Mouse (Mus musculus) forebrain, embryonic 13.5 days (tissue): ENCODE data around the gene Psmb9. TPM values are rescaled to one million over a fixed set of nuclear protein-coding genes. Genes with fewer than 3 reads are reported as not detected.
"Not testable (repeated sequence)": the region's sequence is repeated elsewhere in the genome, so short reads cannot be mapped to it uniquely, and the experiment has no call there.

Source experiments
- ATAC-seq: fragments of 200-750 bp; cut with Nextera tagmentation; 2 replicates; pipeline ENCODE4 v1.8.0; 2017
- H3K27ac ChIP-seq: fragments of 300-500 bp; sonication (generic); 2 replicates; pipeline ENCODE4 v1.5.1; 2015; ENCODE audit warnings: inconsistent platforms, mild to moderate bottlenecking, moderate library complexity
- H3K27me3 ChIP-seq: fragments of 300-500 bp; sonication (generic); 2 replicates; pipeline ENCODE4 v1.6.1; 2015; ENCODE audit warnings: mild to moderate bottlenecking, inconsistent platforms
- H3K36me3 ChIP-seq: fragments of 300-500 bp; sonication (generic); 2 replicates; pipeline ENCODE4 v1.6.1; 2015; ENCODE audit warnings: mild to moderate bottlenecking, inconsistent platforms; ENCODE audit not compliant: poor library complexity, severe bottlenecking
- H3K4me1 ChIP-seq: fragments of 300-500 bp; sonication (generic); 2 replicates; pipeline ENCODE4 v1.6.1; 2015; ENCODE audit warnings: inconsistent platforms
- H3K4me2 ChIP-seq: fragments of 300-500 bp; sonication (generic); 2 replicates; pipeline ENCODE4 v1.6.1; 2015; ENCODE audit warnings: inconsistent platforms, mild to moderate bottlenecking, moderate library complexity
- H3K4me3 ChIP-seq: fragments of 300-500 bp; sonication (generic); 2 replicates; pipeline ENCODE4 v1.5.1; 2015; ENCODE audit warnings: mild to moderate bottlenecking, inconsistent platforms
- H3K9ac ChIP-seq: fragments of 300-500 bp; sonication (generic); 2 replicates; pipeline ENCODE4 v1.6.1; 2015; ENCODE audit warnings: mild to moderate bottlenecking, inconsistent platforms
- H3K9me3 ChIP-seq: fragments of 300-500 bp; sonication (generic); replicated peaks from 2 replicates; pipeline ENCODE4 v1.6.1; 2016; ENCODE audit warnings: inconsistent platforms
- WGBS: fragments of 180-500 bp; shearing (Covaris S2); methylation state at CpG from one replicate; pipeline ENCODE4 v1.1.7; 2015; 5-methylcytosine and 5-hydroxymethylcytosine counted together
- polyA plus RNA-seq: library from polyadenylated mRNA; unstranded; fragments of >200 nt; fragmentation: Nextera tagmentation; extraction: Ambion mirVana; gene quantifications from 2 replicates; pipeline ENCODE4 v1.2.1, GENCODE M21; 2015

The Psmb9 gene
- polyA plus RNA-seq, 1 experiment from 2014 or later, result 0.43 TPM

- ATAC-seq, H3K9ac ChIP-seq, H3K4me1 ChIP-seq, H3K4me3 ChIP-seq, H3K9me3 ChIP-seq, H3K36me3 ChIP-seq, H3K4me2 ChIP-seq, H3K27ac ChIP-seq: not testable (repeated sequence)
- 91% methylated on average over 4 of the region's 4 CpGs for WGBS
- H3K27me3 ChIP-seq, result peaks cover 24% of the 10 kb centered on the region
These were observed 43.3 kb downstream of the Psmb9 start for GRCm38 (mm10) chr17:34144221-34144620.

DNA sequence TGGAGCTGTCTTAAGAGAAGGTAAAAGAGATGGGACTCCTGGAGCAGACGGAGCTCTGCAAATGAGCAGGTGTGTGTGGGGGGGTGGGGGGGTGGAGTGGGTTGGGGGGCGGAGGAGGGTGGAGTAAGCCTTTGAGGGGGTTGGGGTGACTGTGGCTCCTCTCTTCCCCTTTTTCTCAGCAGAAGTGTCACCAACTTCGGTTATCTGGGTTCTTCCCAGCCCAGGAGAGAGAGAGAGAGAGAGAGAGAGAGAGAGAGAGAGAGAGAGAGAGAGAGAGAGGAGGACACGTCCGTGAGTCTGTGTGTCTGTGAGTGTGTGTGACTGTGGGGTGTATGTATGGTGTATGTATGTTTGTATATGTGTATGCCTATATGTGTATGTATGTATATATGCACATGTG, 44.1 kb downstream of the Psmb9 start:
- Histone ChIP-seq H3K4me2 (no peak overlapping the region), H3K4me3 (no peak overlapping the region), H3K9me3 (no peaks in the 10 kb centered on the region), H3K36me3 (no peaks in the 10 kb centered on the region), H3K9ac (no peak overlapping the region), H3K27ac (no peak overlapping the region), H3K4me1 (peaks cover 13% of the 10 kb centered on the region), H3K27me3 (peaks cover 31% of the 10 kb centered on the region)
- 45% methylated on average over 3 of the region's 5 CpGs for WGBS
- ATAC-seq, result no peak

DNA sequence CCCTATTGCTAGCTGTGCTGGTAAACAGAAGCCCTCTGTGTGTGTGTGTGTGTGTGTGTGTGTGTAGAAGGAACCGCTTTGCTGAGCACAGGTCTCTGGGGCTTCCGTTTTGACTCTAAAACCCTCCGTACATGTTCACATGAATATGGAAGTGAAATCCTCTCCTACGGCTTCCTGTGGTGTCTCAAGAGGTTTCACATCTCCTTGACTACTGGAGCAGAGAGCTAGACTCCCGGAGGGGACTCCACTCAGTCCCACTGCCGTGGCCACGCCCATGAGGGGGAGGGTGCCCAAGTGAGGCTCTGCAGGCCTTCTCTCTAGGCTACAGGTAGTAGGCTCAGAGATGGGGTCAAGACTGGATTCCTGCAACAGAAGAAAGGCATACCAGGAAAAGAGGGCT, 44.5 kb downstream of the Psmb9 start, which contains the start of gene H2-DMb2:
Gene H2-DMb2 (plus strand): TSS at position 275 of the 400 bp plus-strand sequence.
- no peak within 1 kb of the TSS for H3K9ac ChIP-seq
- peaks cover 36% of the 10 kb centered on the region for H3K27me3 ChIP-seq
- H3K4me1 ChIP-seq, result peaks cover 13% of the 10 kb centered on the region
- H3K27ac ChIP-seq, result no peak within 1 kb of the TSS; the same call in 1 of the 2 replicates
- WGBS, result 30% methylated on average over 7 of the region's 7 CpGs
- no peak for ATAC-seq
- no peaks in the 10 kb centered on the region for H3K9me3 ChIP-seq
- H3K4me2 ChIP-seq, result no peak within 1 kb of the TSS
- no peak within 1 kb of the TSS for H3K4me3 ChIP-seq
- no peaks in the 10 kb centered on the region for H3K36me3 ChIP-seq

DNA sequence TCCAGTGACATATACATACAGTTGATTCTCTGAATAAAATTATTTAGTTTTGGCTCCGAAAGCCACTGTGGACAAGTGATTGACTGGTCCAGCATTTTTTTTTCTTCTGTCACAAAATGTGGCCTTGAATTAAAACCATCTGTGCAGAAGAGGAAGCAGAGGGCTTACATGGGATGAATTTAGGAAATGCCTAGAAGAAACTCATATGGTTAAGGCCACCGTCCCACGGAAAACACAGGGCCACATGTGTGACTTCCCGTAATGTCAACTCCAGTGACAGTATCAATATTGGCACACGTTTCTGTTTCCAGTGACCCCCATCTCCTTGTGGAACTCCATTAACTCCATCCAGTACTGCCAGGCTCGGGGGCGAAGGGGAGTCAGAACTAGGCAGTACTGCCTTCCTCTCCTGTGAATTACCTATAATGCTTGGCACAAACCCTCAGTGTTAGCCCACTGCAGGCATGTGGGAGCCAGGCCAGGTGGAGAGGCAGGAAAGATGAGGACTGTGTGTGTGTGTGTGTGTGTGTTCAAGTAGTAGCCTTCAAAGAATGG, 45.0 kb downstream of the Psmb9 start:
- Histone ChIP-seq H3K9ac (no peak overlapping the region), H3K4me2 (no peak overlapping the region), H3K27me3 (peaks cover 41% of the 10 kb centered on the region), H3K4me1 (peaks cover 13% of the 10 kb centered on the region), H3K9me3 (no peaks in the 10 kb centered on the region), H3K4me3 (no peak overlapping the region), H3K36me3 (no peaks in the 10 kb centered on the region), H3K27ac (no peak overlapping the region; the same call in 1 of the 2 replicates)
- 83% methylated on average over 7 of the region's 7 CpGs for WGBS
- no peak for ATAC-seq

GRCm38 (mm10) chr17:34141448-34141847, 46.1 kb downstream of the Psmb9 start:
- H3K4me1 ChIP-seq, result peaks cover 13% of the 10 kb centered on the region
- H3K9ac ChIP-seq, result no peak overlapping the region
- no peaks in the 10 kb centered on the region for H3K36me3 ChIP-seq
- H3K9me3 ChIP-seq, result no peaks in the 10 kb centered on the region
- WGBS, result 56% methylated on average over 4 of the region's 4 CpGs
- H3K4me2 ChIP-seq, result no peak overlapping the region
- no peak overlapping the region for H3K27ac ChIP-seq
- ATAC-seq, result no peak
- peaks cover 51% of the 10 kb centered on the region for H3K27me3 ChIP-seq
- H3K4me3 ChIP-seq, result no peak overlapping the region

DNA sequence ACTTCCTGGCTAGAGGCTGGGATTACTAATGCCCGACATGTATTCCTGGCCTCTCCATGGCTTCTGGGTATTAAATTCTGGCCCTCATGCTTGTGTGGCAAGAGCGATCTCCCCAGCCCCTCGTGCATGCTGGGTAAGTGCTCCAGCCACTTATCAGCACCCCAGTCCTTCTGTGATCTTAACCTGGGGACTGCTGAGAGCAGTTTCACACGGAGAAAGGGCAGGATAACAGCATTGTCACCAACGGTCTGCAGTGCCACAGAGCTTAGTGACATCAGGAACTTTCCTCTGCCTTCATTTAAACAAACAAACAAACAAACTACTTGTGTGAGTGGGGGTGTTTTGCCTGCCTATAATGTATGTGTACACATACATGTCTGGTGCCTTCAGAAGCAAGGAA, 47.3 kb downstream of the Psmb9 start:
- no peak overlapping the region for H3K27ac ChIP-seq
- H3K9ac ChIP-seq, result no peak overlapping the region
- 15% methylated on average over 5 of the region's 5 CpGs for WGBS
- H3K27me3 ChIP-seq, result peaks cover 57% of the 10 kb centered on the region
- H3K4me3 ChIP-seq, result no peak overlapping the region
- no peak for ATAC-seq
- peak overlapping the region; percentile 57 for H3K4me2 ChIP-seq
- peaks cover 17% of the 10 kb centered on the region for H3K4me1 ChIP-seq
- H3K36me3 ChIP-seq, result no peaks in the 10 kb centered on the region
- no peaks in the 10 kb centered on the region for H3K9me3 ChIP-seq

GRCm38 (mm10) chr17:34139416-34139815, 48.1 kb downstream of the Psmb9 start:
- no peak for ATAC-seq
- Histone ChIP-seq H3K4me2 (peak overlapping the region; percentile 57), H3K27me3 (peaks cover 57% of the 10 kb centered on the region), H3K36me3 (no peaks in the 10 kb centered on the region), H3K9me3 (no peaks in the 10 kb centered on the region), H3K4me1 (peaks cover 17% of the 10 kb centered on the region), H3K9ac (peak overlapping the region; percentile 48), H3K27ac (no peak overlapping the region), H3K4me3 (peak overlapping the region; percentile 30)
- 2% methylated on average over 16 of the region's 16 CpGs for WGBS

- Histone ChIP-seq H3K27ac (no peak overlapping the region), H3K9ac (no peak overlapping the region), H3K36me3 (no peaks in the 10 kb centered on the region), H3K4me1 (peaks cover 17% of the 10 kb centered on the region), H3K4me3 (no peak overlapping the region), H3K27me3 (peaks cover 57% of the 10 kb centered on the region), H3K4me2 (no peak overlapping the region), H3K9me3 (no peaks in the 10 kb centered on the region)
- no peak for ATAC-seq
- 78% methylated on average over 7 of the region's 7 CpGs for WGBS
These were observed 48.9 kb downstream of the Psmb9 start for GRCm38 (mm10) chr17:34138655-34139054.

DNA sequence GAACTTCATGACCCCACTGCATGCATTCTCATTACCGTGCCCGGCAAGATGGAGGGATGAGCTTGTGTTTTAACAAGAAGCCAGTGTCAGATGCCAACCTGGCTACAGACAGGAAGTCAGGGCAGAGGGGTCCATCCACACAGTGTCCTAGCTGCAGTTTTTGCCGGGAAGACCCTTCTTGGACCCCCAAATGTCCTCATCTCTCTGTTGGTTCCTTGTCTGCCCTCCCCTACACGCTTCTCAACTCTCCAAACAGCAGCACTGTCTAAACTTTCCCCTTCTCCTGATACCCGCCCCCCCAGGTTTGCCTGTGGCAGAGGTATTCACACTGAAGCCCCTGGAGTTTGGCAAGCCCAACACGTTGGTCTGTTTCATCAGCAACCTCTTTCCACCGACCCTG, 50.0 kb downstream of the Psmb9 start:
- Histone ChIP-seq H3K9me3 (no peaks in the 10 kb centered on the region), H3K27me3 (peaks cover 57% of the 10 kb centered on the region), H3K9ac (no peak overlapping the region; the same call in 1 of the 2 replicates), H3K4me2 (no peak overlapping the region), H3K36me3 (no peaks in the 10 kb centered on the region), H3K27ac (no peak overlapping the region), H3K4me1 (peaks cover 17% of the 10 kb centered on the region), H3K4me3 (no peak overlapping the region)
- no peak for ATAC-seq
- WGBS, result 85% methylated on average over 7 of the region's 7 CpGs

GRCm38 (mm10) chr17:34135297-34136224, 52.0 kb downstream of the Psmb9 start:
- peak; percentile 98 for ATAC-seq
- WGBS, result 6% methylated on average over 31 of the region's 31 CpGs
- no peak overlapping the region for H3K27ac ChIP-seq

GRCm38 (mm10) chr17:34134451-34134850, 53.1 kb downstream of the Psmb9 start:
- WGBS, result 85% methylated on average over 3 of the region's 3 CpGs
- H3K27me3 ChIP-seq, result peaks cover 38% of the 10 kb centered on the region
- no peaks in the 10 kb centered on the region for H3K36me3 ChIP-seq
- H3K4me1 ChIP-seq, result peaks cover 10% of the 10 kb centered on the region
- H3K27ac ChIP-seq, result no peak overlapping the region
- H3K4me2 ChIP-seq, result no peak overlapping the region
- no peak for ATAC-seq
- H3K9me3 ChIP-seq, result no peaks in the 10 kb centered on the region
- no peak overlapping the region for H3K4me3 ChIP-seq
- no peak overlapping the region for H3K9ac ChIP-seq

More at GRCm38 (mm10) chr17:34135297-34136224, 52.0 kb downstream of the Psmb9 start:
- no peaks in the 10 kb centered on the region for H3K9me3 ChIP-seq
- H3K27me3 ChIP-seq, result peaks cover 47% of the 10 kb centered on the region
- peaks cover 17% of the 10 kb centered on the region for H3K4me1 ChIP-seq
- no peak overlapping the region for H3K9ac ChIP-seq
- H3K4me2 ChIP-seq, result peak overlapping the region; percentile 59
- no peaks in the 10 kb centered on the region for H3K36me3 ChIP-seq
- H3K4me3 ChIP-seq, result peak overlapping the region; percentile 36

GRCm38 (mm10) chr17:34133289-34133688, 54.3 kb downstream of the Psmb9 start:
- H3K36me3 ChIP-seq, result no peaks in the 10 kb centered on the region
- ATAC-seq, result no peak
- H3K4me1 ChIP-seq, result peaks cover 15% of the 10 kb centered on the region
- H3K9ac ChIP-seq, result no peak overlapping the region
- no peaks in the 10 kb centered on the region for H3K9me3 ChIP-seq
- WGBS, result 85% methylated on average over 11 of the region's 11 CpGs
- H3K4me3 ChIP-seq, result no peak overlapping the region
- H3K27ac ChIP-seq, result no peak overlapping the region
- H3K27me3 ChIP-seq, result peaks cover 31% of the 10 kb centered on the region
- H3K4me2 ChIP-seq, result no peak overlapping the region
